Mouse (Mus musculus) lung, adult 2 months (tissue): ENCODE measurements around the gene Msto1.

Source experiments
- CTCF ChIP-seq: fragments of 200-500 bp; IDR thresholded peaks from 2 replicates; pipeline ENCODE4 v1.5.1; 2011; ENCODE audit warnings: mild to moderate bottlenecking, low read length, control low read depth; ENCODE audit not compliant: insufficient read depth
- POLR2A ChIP-seq: fragments of 200-500 bp; IDR thresholded peaks from 2 replicates; pipeline ENCODE4 v1.6.1; 2011; ENCODE audit warnings: low read depth, mild to moderate bottlenecking, control low read depth, low read length, borderline replicate concordance; ENCODE audit errors: extremely low read depth

DNA sequence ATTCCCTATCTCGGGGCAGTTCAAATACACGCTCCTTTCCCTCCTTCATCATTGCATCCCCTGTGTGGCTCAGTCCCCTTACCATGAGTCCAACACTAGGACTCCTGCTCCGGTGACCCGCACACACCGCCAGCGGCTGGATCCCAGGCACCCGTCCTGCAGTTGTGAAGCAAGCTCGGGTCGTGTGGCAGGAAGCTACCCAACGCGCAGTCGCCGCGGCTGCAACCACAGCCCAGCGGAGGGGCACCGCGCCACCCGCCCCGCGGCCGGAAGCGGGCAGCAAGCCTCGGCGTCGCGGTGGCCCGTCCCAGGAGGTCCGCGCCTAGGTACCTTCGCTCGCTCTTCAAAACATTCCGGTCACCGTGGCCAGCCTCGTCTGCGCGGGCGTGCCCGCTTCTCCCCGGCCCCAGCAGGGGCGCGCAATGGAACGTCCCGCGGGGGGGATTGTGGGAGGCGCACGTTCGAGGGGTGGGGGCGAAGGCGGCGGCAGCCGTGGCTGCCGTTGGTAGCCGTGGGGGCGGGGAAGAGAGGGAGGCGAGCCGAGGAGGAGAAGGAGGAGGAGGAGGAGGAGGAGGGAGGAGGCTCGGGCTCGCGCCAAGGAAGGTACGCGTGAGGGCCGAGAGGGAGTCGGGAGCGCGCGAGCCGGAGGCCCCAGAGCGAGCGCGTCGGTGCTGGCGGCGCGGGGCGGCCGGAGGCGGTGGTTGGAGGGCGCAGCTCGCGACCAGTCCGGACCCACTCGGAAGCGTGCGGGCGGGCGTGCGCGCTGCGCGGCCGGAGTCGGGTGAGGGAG is 36.2 kb upstream of the Msto1 start:
- TF ChIP-seq POLR2A (peak; percentile 93), CTCF (no peak)
